Mouse (Mus musculus) forebrain, embryonic 16.5 days (tissue): ENCODE results near the gene Gm9821. TPM values are rescaled to one million over a fixed set of nuclear protein-coding genes. Genes with fewer than 3 reads are reported as not detected.
A peak's percentile ranks its signal among the peaks of the same experiment; 100 is the strongest.

ENCODE experiments used
- ATAC-seq: fragments of 200-750 bp; cut with Nextera tagmentation; 2 replicates; pipeline ENCODE4 v1.8.0; 2017; ENCODE audit warnings: mild to moderate bottlenecking, moderate library complexity
- H3K27ac ChIP-seq: fragments of 300-500 bp; sonication (generic); 2 replicates; pipeline ENCODE4 v1.5.1; 2014; ENCODE audit warnings: low read length, control low read depth
- H3K27me3 ChIP-seq: fragments of 300-500 bp; sonication (generic); replicated peaks from 2 replicates; pipeline ENCODE4 v1.6.1; 2014; ENCODE audit warnings: low read length; ENCODE audit not compliant: control insufficient read depth, insufficient read depth
- H3K36me3 ChIP-seq: fragments of 300-500 bp; sonication (generic); 2 replicates; pipeline ENCODE4 v1.6.1; 2014; ENCODE audit not compliant: control insufficient read depth, insufficient read depth
- H3K4me1 ChIP-seq: fragments of 300-500 bp; sonication (generic); replicated peaks from 2 replicates; pipeline ENCODE4 v1.6.1; 2014; ENCODE audit warnings: low read length; ENCODE audit not compliant: control insufficient read depth, insufficient read depth
- H3K4me2 ChIP-seq: fragments of 300-500 bp; sonication (generic); 2 replicates; pipeline ENCODE4 v1.6.1; 2014; ENCODE audit warnings: mild to moderate bottlenecking, low read length, control low read depth
- H3K4me3 ChIP-seq: fragments of 300-500 bp; sonication (generic); replicated peaks from 2 replicates; pipeline ENCODE4 v1.5.1; 2014; ENCODE audit warnings: mild to moderate bottlenecking, low read length, control low read depth
- H3K9ac ChIP-seq: fragments of 300-500 bp; sonication (generic); replicated peaks from 2 replicates; pipeline ENCODE4 v1.6.1; 2014; ENCODE audit warnings: low read depth, low read length, control low read depth
- H3K9me3 ChIP-seq: fragments of 300-500 bp; sonication (generic); 2 replicates; pipeline ENCODE4 v1.6.1; 2016; ENCODE audit warnings: low read length; ENCODE audit not compliant: control insufficient read depth
- WGBS: fragments of 180-500 bp; shearing (Covaris S2); extraction: QIAGEN DNeasy Blood & Tissue Kit; methylation state at CpG from one replicate; pipeline ENCODE4 v1.1.7; 2014; 5-methylcytosine and 5-hydroxymethylcytosine counted together
- polyA plus RNA-seq: library from polyadenylated mRNA; unstranded; fragments of >200 nt; fragmentation: Nextera tagmentation; extraction: Ambion mirVana; gene quantifications from 2 replicates; pipeline ENCODE4 v1.2.1, GENCODE M21; 2015

Gm9821 gene
- polyA plus RNA-seq, 1 experiment from 2014 or later, result 0.46 TPM

- ATAC-seq, result no peak
- 92% methylated on average over 7 of the region's 7 CpGs for WGBS
- Histone ChIP-seq H3K4me3 (no peak overlapping the region), H3K9me3 (no peaks in the 10 kb centered on the region), H3K4me2 (no peak overlapping the region), H3K27me3 (no peaks in the 10 kb centered on the region), H3K27ac (no peak overlapping the region), H3K9ac (no peak overlapping the region), H3K36me3 (peaks cover 33% of the 10 kb centered on the region), H3K4me1 (no peaks in the 10 kb centered on the region)
These were observed 32.0 kb upstream of the Gm9821 start for GRCm38 (mm10) chr2:91913328-91914110.

- ATAC-seq, result no peak
- Histone ChIP-seq H3K9ac (no peak overlapping the region), H3K4me3 (no peak overlapping the region), H3K4me2 (no peak overlapping the region), H3K4me1 (peaks cover 4% of the 10 kb centered on the region), H3K27ac (no peak overlapping the region), H3K27me3 (peaks cover 6% of the 10 kb centered on the region; the same call in 1 of the 2 replicates), H3K36me3 (peaks cover 22% of the 10 kb centered on the region), H3K9me3 (no peaks in the 10 kb centered on the region)
- 93% methylated on average over 7 of the region's 7 CpGs for WGBS
These were observed 29.0 kb upstream of the Gm9821 start for GRCm38 (mm10) chr2:91916346-91916977.

- Histone ChIP-seq H3K9ac (no peak overlapping the region), H3K4me3 (no peak overlapping the region), H3K4me2 (no peak overlapping the region), H3K4me1 (peaks cover 7% of the 10 kb centered on the region), H3K27me3 (peaks cover 9% of the 10 kb centered on the region), H3K36me3 (peaks cover 20% of the 10 kb centered on the region), H3K9me3 (no peaks in the 10 kb centered on the region), H3K27ac (no peak overlapping the region)
- ATAC-seq, result no peak
- 78% methylated on average over 7 of the region's 7 CpGs for WGBS
These were observed 28.4 kb upstream of the Gm9821 start for GRCm38 (mm10) chr2:91917096-91917495.

- peaks cover 13% of the 10 kb centered on the region for H3K36me3 ChIP-seq
- no peak overlapping the region for H3K27ac ChIP-seq
- no peak overlapping the region for H3K9ac ChIP-seq
- WGBS, result 77% methylated on average over 4 of the region's 4 CpGs
- no peaks in the 10 kb centered on the region for H3K9me3 ChIP-seq
- H3K4me1 ChIP-seq, result peaks cover 25% of the 10 kb centered on the region
- ATAC-seq, result no peak
- no peak overlapping the region for H3K4me2 ChIP-seq
- H3K4me3 ChIP-seq, result no peak overlapping the region
- H3K27me3 ChIP-seq, result peaks cover 34% of the 10 kb centered on the region
These were observed 25.4 kb upstream of the Gm9821 start for GRCm38 (mm10) chr2:91920130-91920529.

- H3K4me2 ChIP-seq, result peak overlapping the region; percentile 93
- H3K9ac ChIP-seq, result peak overlapping the region; percentile 66
- peaks cover 34% of the 10 kb centered on the region for H3K27me3 ChIP-seq
- peak overlapping the region; percentile 78 for H3K4me3 ChIP-seq
- no peaks in the 10 kb centered on the region for H3K9me3 ChIP-seq
- H3K27ac ChIP-seq, result no peak overlapping the region
- peak; percentile 4 for ATAC-seq
- H3K36me3 ChIP-seq, result peaks cover 13% of the 10 kb centered on the region
- 5% methylated on average over 31 of the region's 31 CpGs for WGBS
- H3K4me1 ChIP-seq, result peaks cover 25% of the 10 kb centered on the region
These were observed 24.2 kb upstream of the Gm9821 start for GRCm38 (mm10) chr2:91921181-91921789.

GRCm38 (mm10) chr2:91921790-91922570, 23.5 kb upstream of the Gm9821 start:
- Histone ChIP-seq H3K27ac (no peak overlapping the region), H3K9me3 (no peaks in the 10 kb centered on the region), H3K27me3 (peaks cover 34% of the 10 kb centered on the region), H3K9ac (peak overlapping the region; percentile 66), H3K36me3 (peaks cover 13% of the 10 kb centered on the region), H3K4me3 (peak overlapping the region; percentile 78), H3K4me1 (peaks cover 25% of the 10 kb centered on the region), H3K4me2 (peak overlapping the region; percentile 93)
- ATAC-seq, result peak; percentile 84
- under 1% methylated on average over 63 of the region's 64 CpGs for WGBS

GRCm38 (mm10) chr2:91922586-91923414, 22.7 kb upstream of the Gm9821 start:
- Histone ChIP-seq H3K4me3 (peak overlapping the region; percentile 78), H3K9ac (peak overlapping the region; percentile 66), H3K27ac (no peak overlapping the region), H3K4me1 (peaks cover 25% of the 10 kb centered on the region), H3K27me3 (peaks cover 34% of the 10 kb centered on the region), H3K4me2 (peak overlapping the region; percentile 93), H3K9me3 (no peaks in the 10 kb centered on the region), H3K36me3 (peaks cover 7% of the 10 kb centered on the region)
- WGBS, result 4% methylated on average over 35 of the region's 37 CpGs
- 0 out of 2 replicates have a peak, but pooled peaks have one; percentile 2 for ATAC-seq
